Mouse (Mus musculus) hematopoietic stem cell, adult 5-6 weeks (primary cell): ENCODE measurements around the gene Zfp866. TPM values are rescaled to one million over a fixed set of nuclear protein-coding genes. Genes with fewer than 3 reads are reported as not detected.

ENCODE experiments used
- ATAC-seq, 2 experiments: fragments of 125-278 bp in 1 of 2; replicated peaks in 1 of 2; 2 replicates each; pipeline ENCODE4 v1.8.0; 2016 to 2017; ENCODE audit warnings: inconsistent platforms in 2 of 2, mild to moderate bottlenecking in 2 of 2, moderate number of reproducible peaks in 2 of 2, low read depth in 1 of 2, moderate TSS enrichment in 1 of 2; ENCODE audit not compliant: low FRiP score in 2 of 2, poor library complexity in 2 of 2, severe bottlenecking in 2 of 2, insufficient read depth in 1 of 2, low TSS enrichment in 1 of 2
- total RNA-seq: library from RNA; stranded (forward); fragments of 172-1452, 232-1000 nt; gene quantifications from 2 replicates; pipeline ENCODE4 v1.2.3, GENCODE M21; 2017

Gene Zfp866
- total RNA-seq, 1 experiment from 2014 or later, result 24.5 TPM

DNA sequence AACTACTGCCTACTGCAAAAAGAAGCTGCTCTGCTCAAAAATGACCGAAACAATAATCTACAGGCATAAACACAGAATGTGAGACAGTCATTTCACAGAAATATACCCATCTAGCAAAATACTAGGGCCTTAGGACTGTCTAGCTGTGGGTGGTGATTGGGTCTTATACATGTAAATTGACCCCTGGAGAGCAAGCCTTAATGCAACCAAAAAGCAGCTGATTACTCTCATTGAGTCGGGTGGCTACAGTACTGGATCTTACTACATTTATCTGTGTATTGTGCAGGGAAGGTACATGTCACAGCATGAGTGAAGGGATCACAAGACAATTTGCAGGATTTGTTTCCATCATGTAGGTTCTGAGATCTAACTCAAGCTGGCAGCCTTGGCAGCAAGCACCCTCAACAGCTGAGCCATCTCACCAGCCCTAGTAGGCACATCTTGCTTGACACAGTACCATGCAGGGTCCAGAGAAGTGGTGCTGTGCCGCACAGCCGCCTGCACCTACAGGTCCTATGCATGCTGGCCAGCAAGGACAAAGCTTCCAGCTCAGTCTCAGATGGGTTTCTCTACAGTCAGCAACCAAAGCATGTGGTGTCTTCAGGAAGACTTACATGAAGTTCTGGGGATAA is 29.0 kb downstream of the Zfp866 start:
- no peak for ATAC-seq

- no peak for ATAC-seq
Measured at GRCm38 (mm10) chr8:69758316-69758715, 32.7 kb downstream of the Zfp866 start.

DNA sequence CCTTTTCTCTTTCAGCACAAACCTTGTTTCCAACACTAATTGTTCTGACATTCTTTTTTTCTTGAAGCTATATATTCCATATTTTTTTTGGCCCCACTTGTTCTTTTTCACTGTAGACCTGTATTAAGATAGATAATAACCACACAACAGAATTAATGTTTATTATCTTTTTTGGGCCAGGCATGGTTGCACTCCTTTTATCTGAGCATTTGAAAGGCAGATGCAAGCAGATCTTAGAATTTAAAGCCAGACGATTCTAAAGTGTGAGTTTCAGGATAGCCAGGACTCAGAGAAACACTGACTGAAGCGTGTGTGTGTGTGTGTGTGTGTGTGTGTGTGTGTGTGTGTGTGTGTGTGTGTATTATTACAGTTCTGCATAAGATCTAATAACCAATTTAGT is 38.5 kb downstream of the Zfp866 start:
- ATAC-seq, result no peak

DNA sequence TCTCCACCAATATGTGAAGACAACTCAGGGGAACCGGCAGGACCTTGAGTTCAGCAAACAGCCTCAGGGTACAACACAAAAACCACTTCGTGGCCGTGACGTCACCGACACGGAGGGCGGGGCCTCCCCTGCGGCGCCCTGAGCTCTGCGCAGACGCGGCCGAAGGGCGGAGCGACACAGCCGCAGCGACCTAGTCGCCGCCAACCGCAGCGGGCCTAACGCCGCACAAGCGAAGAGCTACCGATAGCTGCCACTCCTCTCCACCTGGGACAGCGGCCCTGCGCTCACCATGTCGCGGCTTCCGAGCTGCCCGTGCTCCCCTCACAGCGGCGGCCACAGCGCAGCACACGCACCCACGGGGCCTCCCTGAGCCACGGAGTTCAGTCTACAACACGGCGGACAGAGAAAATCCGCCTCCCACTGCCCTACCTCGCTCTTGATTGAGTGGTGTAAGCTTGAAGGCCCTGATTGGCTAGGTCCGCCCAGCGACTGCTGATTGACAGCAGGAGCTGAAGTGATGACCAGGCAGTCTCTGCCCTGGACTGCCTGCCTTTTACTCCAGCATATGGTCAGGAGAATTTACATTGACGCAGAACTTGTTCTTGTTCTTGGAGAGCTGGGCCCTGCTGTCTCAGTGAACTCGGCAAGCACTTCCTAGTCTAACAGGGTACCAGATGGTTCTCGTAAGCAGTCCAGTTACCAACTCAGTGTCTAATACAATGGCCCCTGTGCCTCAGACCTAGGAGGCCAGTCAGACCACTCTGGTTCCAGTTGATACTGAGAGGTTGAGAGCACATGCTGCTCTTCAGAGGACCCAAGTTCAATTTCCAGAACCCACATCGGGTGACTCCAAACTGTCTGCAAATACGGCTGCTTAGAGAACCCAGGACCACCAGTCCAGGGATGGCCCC is 41.2 kb downstream of the Zfp866 start, which contains the start of gene Zfp963:
Gene Zfp963, minus strand, starts transcription at position 427 of the 911 bp plus-strand sequence.
- ATAC-seq, result peak; percentile 93 to 96

DNA sequence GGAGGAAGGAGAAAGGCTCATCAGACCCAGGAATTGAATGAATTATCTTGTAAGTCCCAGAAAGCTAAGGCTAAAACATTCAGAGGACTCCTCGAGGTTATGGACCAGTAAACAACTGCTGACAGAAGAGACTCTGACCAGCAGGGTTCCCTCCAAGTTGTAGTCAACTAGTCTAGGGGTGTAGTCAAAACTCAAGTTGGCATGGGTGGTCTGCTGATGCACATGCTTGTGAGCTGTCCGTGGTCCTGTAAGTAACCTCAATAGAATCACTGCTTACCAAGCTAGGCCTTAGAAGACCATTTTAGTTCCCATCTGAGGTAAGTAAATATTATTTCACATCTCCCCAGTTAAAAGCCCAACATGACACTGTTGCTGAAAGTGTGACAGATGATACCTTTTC is 49.7 kb downstream of the Zfp866 start:
- no peak for ATAC-seq

- ATAC-seq, result no peak
Measured at GRCm38 (mm10) chr8:69740763-69741162, 50.2 kb downstream of the Zfp866 start.

DNA sequence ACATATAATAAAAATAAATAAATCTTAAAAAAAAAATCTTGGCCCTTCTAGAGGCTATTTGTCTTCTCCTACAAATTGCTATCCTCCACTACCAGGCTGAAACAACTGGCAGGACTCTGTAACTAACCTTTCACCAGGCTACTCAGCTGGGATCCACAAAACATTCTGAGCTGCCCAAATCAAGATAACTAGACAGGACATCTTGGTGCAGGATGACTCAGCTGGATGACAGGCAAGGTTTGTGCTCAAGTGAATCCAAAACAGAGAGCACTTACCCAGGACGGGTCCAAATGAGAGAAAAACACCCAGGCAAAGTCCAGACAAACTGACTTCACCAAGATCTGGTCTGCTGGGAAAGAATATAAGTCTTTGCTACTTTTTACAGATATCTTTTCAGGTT is 55.5 kb downstream of the Zfp866 start:
- ATAC-seq, result no peak

DNA sequence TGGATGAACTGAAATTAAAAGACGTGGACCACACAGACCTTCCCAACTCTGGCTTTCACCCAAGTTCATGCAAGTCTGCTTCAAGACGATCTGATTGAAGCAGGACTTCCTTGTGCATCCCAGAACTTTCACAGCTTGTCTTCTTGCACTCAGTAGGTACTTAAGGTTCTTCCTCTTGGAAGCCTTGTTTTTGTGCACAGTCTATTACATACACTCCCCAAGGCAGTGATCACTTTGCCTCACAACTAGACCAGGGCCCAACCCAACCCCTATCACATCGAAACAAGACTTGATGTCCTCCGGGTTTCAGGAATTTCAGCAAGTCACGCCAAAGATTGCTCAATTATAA is 73.8 kb downstream of the Zfp866 start:
- ATAC-seq, result no peak; a peak in 1 of 4 replicates

- peak; percentile 97 to 99 for ATAC-seq
Measured at GRCm38 (mm10) chr8:69716403-69717231, 74.4 kb downstream of the Zfp866 start.

DNA sequence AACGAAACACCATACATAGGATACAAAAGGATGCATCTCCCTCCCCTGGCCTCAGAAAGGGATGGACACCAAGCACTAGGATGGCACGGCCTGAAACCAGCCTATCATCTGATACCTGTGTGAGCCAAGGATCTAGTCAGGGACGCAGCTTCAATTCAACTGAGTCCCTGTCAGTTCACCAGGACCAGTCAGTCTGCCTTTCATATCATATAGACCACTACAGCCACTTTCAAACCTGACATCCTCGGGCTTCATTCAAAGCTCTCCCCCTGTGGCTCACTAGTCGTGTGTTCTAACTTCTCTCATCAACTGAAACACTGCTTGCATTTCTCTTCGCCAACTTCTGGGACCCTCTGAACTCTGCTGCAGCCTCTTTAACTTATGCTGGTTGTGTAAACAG is 75.6 kb downstream of the Zfp866 start:
- no peak for ATAC-seq

DNA sequence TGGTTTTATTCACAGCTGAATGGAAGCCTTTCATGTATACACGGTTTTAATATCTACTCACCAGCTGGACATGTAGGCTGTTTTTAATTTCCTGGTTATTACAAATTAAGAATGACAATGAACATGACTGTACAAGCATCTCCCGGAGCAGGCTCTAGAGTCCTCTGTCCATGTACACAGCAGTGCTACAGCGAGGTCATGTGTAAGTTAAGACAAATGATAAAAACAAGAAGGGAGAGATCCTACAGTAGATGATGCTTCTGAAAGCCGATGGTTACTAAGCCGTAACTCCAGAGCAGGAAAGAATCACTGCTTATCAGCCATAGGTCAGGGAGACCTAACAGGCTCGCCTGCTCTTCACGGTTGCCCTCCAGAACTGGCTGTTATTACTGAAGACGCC is 77.5 kb downstream of the Zfp866 start:
- no peak for ATAC-seq

Other genes with a start within 250 kb of the Zfp866 start
- 22.6 and 27.9 TPM in 2 replicates for gene Zfp868, start 165.6 kb downstream of the Zfp866 start, total RNA-seq
- gene Zfp964, start 136.7 kb downstream of the Zfp866 start, total RNA-seq, result 1.2 and 4.8 TPM in 2 replicates
- 42.3 and 47.0 TPM in 2 replicates for gene Zfp869, start 80.5 kb downstream of the Zfp866 start, total RNA-seq
- 4.8 and 9.7 TPM in 2 replicates for gene Zfp963, start 41.2 kb downstream of the Zfp866 start, total RNA-seq
- gene Gm20422, start 16.3 kb downstream of the Zfp866 start, total RNA-seq, result not detected in 2 replicates
- gene Atp13a1, start within 50 bp of the Zfp866 start, total RNA-seq, result 13.7 and 19.4 TPM in 2 replicates
- gene Gmip, start 17.5 kb upstream of the Zfp866 start, total RNA-seq, result 29.2 and 32.8 TPM in 2 replicates
- 2.0 and 2.6 TPM in 2 replicates for gene Lpar2, start 31.3 kb upstream of the Zfp866 start, total RNA-seq
- 25.7 and 31.1 TPM in 2 replicates for gene Pbx4, start 41.3 kb upstream of the Zfp866 start, total RNA-seq
- gene Cilp2, start 96.5 kb upstream of the Zfp866 start, total RNA-seq, result 0.25 TPM in 1 of 2 replicates, not detected in the other
- gene Tssk6, start 111.0 kb upstream of the Zfp866 start, total RNA-seq, result 2.2 TPM in 1 of 2 replicates, not detected in the other
- 90.0 and 103 TPM in 2 replicates for gene Ndufa13, start 111.4 kb upstream of the Zfp866 start, total RNA-seq
- not detected in 2 replicates for gene Yjefn3, start 111.5 kb upstream of the Zfp866 start, total RNA-seq
- 37.5 and 63.5 TPM in 2 replicates for gene Gatad2a, start 205.2 kb upstream of the Zfp866 start, total RNA-seq